Mouse (Mus musculus) stomach, embryonic 16.5 days (tissue): ENCODE results near the gene Ninl. TPM values are rescaled to one million over a fixed set of nuclear protein-coding genes. Genes with fewer than 3 reads are reported as not detected.

Experiments used
- ATAC-seq: fragments of 200-750 bp; cut with Nextera tagmentation; 2 replicates; pipeline ENCODE4 v1.8.0; 2017; ENCODE audit warnings: moderate number of reproducible peaks, moderate TSS enrichment; ENCODE audit not compliant: insufficient read depth, low FRiP score
- H3K27ac ChIP-seq: fragments of 300-500 bp; sonication (generic); 2 replicates; pipeline ENCODE4 v1.5.1; 2014; ENCODE audit warnings: low read length
- H3K27me3 ChIP-seq: fragments of 300-500 bp; sonication (generic); 2 replicates; pipeline ENCODE4 v1.6.1; 2014; ENCODE audit warnings: low read length, control low read depth, mixed read lengths; ENCODE audit not compliant: control insufficient read depth, insufficient read depth
- H3K36me3 ChIP-seq: fragments of 300-500 bp; sonication (generic); 2 replicates; pipeline ENCODE4 v1.6.1; 2014; ENCODE audit warnings: low read length; ENCODE audit not compliant: control insufficient read depth, insufficient read depth
- H3K4me1 ChIP-seq: fragments of 300-500 bp; sonication (generic); 2 replicates; pipeline ENCODE4 v1.6.1; 2014; ENCODE audit warnings: low read length, control low read depth, mixed read lengths; ENCODE audit not compliant: control insufficient read depth, insufficient read depth
- H3K4me2 ChIP-seq: fragments of 300-500 bp; sonication (generic); 2 replicates; pipeline ENCODE4 v1.6.1; 2014; ENCODE audit warnings: low read depth, low read length, mixed read lengths
- H3K4me3 ChIP-seq: fragments of 300-500 bp; sonication (generic); replicated peaks from 2 replicates; pipeline ENCODE4 v1.5.1; 2014; ENCODE audit warnings: mild to moderate bottlenecking, low read length
- H3K9ac ChIP-seq: fragments of 300-500 bp; sonication (generic); 2 replicates; pipeline ENCODE4 v1.6.1; 2014; ENCODE audit warnings: low read length
- H3K9me3 ChIP-seq: fragments of 300-500 bp; sonication (generic); replicated peaks from 2 replicates; pipeline ENCODE4 v1.6.1; 2016; ENCODE audit warnings: low read length, control low read depth; ENCODE audit not compliant: control insufficient read depth
- WGBS: fragments of 180-500 bp; shearing (Covaris S2); extraction: QIAGEN DNeasy Blood & Tissue Kit; methylation state at CpG from one replicate; pipeline ENCODE4 v1.1.7; 2014; 5-methylcytosine and 5-hydroxymethylcytosine counted together
- polyA plus RNA-seq: library from polyadenylated mRNA; unstranded; fragments of >200 nt; fragmentation: Nextera tagmentation; extraction: Ambion mirVana; gene quantifications from 2 replicates; pipeline ENCODE4 v1.2.1, GENCODE M21; 2015

Gene Ninl
- polyA plus RNA-seq, 1 experiment from 2014 or later: 6.2 TPM

DNA sequence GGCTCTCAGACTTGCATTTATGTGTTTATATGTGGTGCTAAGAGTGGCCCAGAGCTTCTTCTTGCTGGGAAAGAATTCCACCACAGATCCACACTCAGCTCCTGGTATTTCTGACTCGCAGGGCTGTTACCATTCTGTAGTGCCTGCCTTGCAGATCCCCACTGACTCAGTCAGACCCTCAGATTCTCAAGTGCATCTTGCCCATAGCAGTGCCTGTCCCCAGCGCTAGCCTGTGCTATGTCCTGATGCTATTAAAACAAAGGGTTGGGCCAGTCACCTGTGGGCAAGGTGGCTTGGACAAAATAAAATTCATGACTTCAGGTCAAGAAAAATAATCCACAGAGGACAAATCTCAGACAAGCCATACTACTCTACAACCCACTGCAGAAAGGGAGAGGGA is 70.0 kb downstream of the Ninl start:
- no peak overlapping the region for H3K4me2 ChIP-seq

DNA sequence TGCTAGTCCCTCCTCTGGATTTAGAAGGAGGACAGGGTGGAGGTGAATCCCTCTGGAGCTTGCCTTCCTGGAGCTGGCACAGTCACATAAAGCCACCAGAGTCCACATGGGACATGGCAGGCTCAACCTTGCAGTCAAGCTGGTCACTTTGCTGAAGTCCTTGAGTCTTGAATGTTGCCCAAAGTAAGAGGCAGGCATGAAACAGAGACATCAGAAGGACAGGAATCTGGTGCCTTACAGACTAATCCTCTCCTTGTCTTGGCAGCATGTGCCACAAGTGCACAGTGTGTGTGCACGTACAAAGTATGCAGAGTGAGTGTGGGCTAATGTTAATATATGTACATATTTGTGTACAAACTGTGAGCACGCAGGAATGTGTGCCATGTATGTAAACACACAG is 71.7 kb downstream of the Ninl start:
- H3K9ac ChIP-seq: no peak overlapping the region
- no peak overlapping the region for H3K27ac ChIP-seq
- H3K27me3 ChIP-seq: no peaks in the 10 kb centered on the region
- H3K4me2 ChIP-seq: no peak overlapping the region
- no peak overlapping the region for H3K4me3 ChIP-seq
- H3K9me3 ChIP-seq: no peaks in the 10 kb centered on the region
- 87% methylated on average over 2 of the region's 2 CpGs for WGBS
- no peaks in the 10 kb centered on the region for H3K36me3 ChIP-seq
- no peak for ATAC-seq
- no peaks in the 10 kb centered on the region for H3K4me1 ChIP-seq

More for the DNA sequence above, 70.0 kb downstream of the Ninl start:
- Histone ChIP-seq H3K27ac (no peak overlapping the region), H3K27me3 (no peaks in the 10 kb centered on the region), H3K36me3 (peaks cover 4% of the 10 kb centered on the region; the same call in 1 of the 2 replicates), H3K4me3 (no peak overlapping the region), H3K9ac (no peak overlapping the region), H3K9me3 (no peaks in the 10 kb centered on the region), H3K4me1 (no peaks in the 10 kb centered on the region)
- no peak for ATAC-seq
- WGBS: 93% methylated on average over 2 of the region's 2 CpGs

DNA sequence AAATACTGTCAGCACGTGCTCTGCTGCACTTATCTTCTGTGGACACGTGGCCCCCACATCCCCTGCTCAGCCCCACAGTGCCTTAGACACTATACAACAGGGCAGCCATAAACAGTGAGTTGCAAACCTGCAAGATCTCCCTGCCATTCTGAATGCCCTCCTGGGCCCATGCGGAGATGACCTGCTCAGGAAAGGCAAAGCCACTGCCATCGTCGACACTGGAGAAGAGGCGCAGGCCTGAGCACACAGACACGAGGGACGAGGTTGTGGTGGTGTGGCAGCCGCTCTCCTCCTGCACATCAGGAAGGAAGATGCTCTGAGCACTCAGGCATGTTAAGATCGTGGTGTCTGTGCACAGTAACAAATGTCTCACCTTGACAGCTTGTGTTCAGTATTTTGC is 73.2 kb downstream of the Ninl start:
- Histone ChIP-seq H3K4me1 (no peaks in the 10 kb centered on the region), H3K36me3 (no peaks in the 10 kb centered on the region), H3K27me3 (no peaks in the 10 kb centered on the region), H3K9me3 (no peaks in the 10 kb centered on the region), H3K4me3 (no peak overlapping the region), H3K4me2 (no peak overlapping the region), H3K9ac (no peak overlapping the region), H3K27ac (no peak overlapping the region)
- 89% methylated on average over 10 of the region's 10 CpGs for WGBS
- no peak for ATAC-seq

DNA sequence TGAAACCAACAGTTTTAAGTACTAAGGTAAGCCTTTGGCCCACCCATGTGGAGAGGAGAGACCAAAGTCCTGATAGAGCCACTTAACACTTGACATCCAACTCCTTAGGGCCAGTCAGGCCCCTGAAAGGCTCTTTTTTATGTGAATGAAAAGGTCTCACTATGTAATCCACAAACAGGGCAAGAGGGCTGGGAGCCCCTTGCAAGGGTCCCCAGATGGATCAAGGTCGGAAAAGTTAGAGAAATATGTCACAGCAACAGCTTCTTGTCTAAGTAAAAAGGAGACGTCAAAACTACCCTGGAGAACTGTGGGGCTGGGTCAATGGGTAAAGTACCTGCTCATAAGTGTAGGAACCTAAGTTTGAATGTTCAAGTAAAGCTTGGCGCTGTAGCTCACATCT is 74.5 kb downstream of the Ninl start:
- no peaks in the 10 kb centered on the region for H3K27me3 ChIP-seq
- H3K4me3 ChIP-seq: no peak overlapping the region
- H3K4me2 ChIP-seq: no peak overlapping the region
- no peak for ATAC-seq
- H3K27ac ChIP-seq: no peak overlapping the region
- no peak overlapping the region for H3K9ac ChIP-seq
- 81% methylated on average over 3 of the region's 3 CpGs for WGBS
- H3K4me1 ChIP-seq: no peaks in the 10 kb centered on the region
- no peaks in the 10 kb centered on the region for H3K9me3 ChIP-seq
- no peaks in the 10 kb centered on the region for H3K36me3 ChIP-seq

DNA sequence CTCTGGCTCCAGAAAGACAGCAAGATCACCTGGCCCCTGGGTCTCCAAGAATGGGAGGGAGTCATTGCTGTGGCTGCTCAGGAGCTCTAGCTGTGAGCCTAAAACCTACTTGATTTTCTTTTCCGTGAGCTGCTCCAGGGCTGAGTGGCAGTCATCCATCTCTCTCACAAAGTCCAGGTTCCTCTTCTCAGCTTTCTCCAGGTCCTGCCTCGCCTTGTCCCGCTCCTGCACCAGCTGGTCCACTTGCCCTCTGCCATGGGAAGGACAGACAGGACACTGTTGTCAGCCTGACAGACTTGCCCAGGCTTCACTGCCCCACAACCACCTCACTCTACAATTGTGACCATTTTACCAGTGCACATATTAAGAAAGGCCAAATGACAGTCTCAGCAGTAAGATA is 75.9 kb downstream of the Ninl start:
- Histone ChIP-seq H3K4me2 (no peak overlapping the region), H3K4me3 (no peak overlapping the region), H3K4me1 (no peaks in the 10 kb centered on the region), H3K27ac (no peak overlapping the region), H3K27me3 (no peaks in the 10 kb centered on the region), H3K36me3 (no peaks in the 10 kb centered on the region), H3K9me3 (no peaks in the 10 kb centered on the region), H3K9ac (no peak overlapping the region)
- no peak for ATAC-seq
- 86% methylated on average over 3 of the region's 3 CpGs for WGBS

DNA sequence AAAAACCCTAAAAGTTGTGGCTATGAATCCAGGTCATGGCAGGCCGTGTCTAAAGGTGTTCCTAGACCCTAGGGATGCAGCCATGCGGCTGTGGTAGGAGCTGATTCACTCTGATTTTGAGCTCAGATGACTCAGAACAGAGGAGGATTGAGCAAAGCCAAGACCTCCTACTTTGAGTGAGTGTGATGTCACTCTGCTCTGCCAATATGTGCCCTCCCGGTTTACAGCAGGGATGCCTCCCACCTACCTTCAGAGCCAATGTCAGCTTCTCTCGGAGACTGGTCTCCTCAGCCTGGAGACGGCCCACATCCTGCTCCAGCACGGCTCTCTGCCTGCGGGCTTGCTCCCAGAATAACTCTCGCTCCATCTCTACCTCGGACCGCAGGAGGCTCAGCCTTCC is 79.7 kb downstream of the Ninl start:
- no peak overlapping the region for H3K4me3 ChIP-seq
- 91% methylated on average over 10 of the region's 10 CpGs for WGBS
- no peaks in the 10 kb centered on the region for H3K9me3 ChIP-seq
- H3K27ac ChIP-seq: no peak overlapping the region
- H3K4me2 ChIP-seq: no peak overlapping the region
- ATAC-seq: no peak
- H3K4me1 ChIP-seq: no peaks in the 10 kb centered on the region
- H3K36me3 ChIP-seq: 0 out of 2 replicates have a peak, but pooled peaks cover 3% of the 10 kb centered on the region
- no peak overlapping the region for H3K9ac ChIP-seq
- H3K27me3 ChIP-seq: no peaks in the 10 kb centered on the region

DNA sequence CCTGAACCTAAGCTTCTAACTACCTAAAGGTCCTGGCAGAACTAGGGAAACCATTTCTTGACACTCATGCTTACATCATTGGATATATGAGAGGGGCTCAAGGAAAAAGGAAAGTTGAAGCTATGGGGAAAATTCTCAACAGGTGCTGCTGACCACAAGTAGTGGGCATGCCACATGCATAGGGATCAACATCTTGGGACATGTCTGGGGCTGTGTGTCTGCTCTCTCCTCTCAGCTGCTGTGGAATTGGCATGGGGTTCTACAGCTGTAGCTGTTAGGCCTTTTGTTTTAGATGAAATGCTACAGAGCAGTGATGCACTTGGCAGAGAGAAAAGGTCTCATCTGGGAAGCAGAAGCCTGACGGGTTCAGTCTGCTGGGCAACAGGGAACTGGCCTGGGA is 83.3 kb downstream of the Ninl start:
- Histone ChIP-seq H3K9ac (no peak overlapping the region), H3K27me3 (no peaks in the 10 kb centered on the region), H3K4me3 (no peak overlapping the region), H3K9me3 (no peaks in the 10 kb centered on the region), H3K4me2 (no peak overlapping the region), H3K36me3 (0 out of 2 replicates have a peak, but pooled peaks cover 3% of the 10 kb centered on the region), H3K27ac (no peak overlapping the region), H3K4me1 (no peaks in the 10 kb centered on the region)
- no peak for ATAC-seq
- 74% methylated on average over 1 of the region's 1 CpGs for WGBS

DNA sequence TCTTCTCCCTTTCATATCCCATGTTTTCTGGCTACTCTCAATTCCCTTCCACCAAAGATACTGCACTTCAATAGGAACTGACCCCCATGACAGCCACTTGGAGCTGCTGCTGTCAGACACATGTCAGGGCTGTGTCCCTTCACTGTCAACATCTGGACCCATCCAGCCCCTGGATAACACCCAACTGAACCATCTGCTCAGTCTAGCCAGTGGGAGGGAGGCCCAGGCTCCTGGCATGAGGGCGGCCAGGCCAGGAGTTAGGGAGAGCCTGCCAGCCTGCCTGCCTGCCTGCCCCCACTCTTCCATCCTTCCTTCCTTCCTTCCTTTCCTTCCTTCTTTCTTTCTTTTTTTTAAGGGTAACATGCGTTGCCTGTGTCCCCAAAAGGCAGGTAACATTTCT is 88.0 kb downstream of the Ninl start:
- Histone ChIP-seq H3K9me3 (no peaks in the 10 kb centered on the region), H3K4me1 (no peaks in the 10 kb centered on the region), H3K4me3 (no peak overlapping the region), H3K4me2 (no peak overlapping the region), H3K27me3 (no peaks in the 10 kb centered on the region), H3K9ac (no peak overlapping the region), H3K27ac (no peak overlapping the region), H3K36me3 (0 out of 2 replicates have a peak, but pooled peaks cover 3% of the 10 kb centered on the region)
- no peak for ATAC-seq
- 86% methylated on average over 2 of the region's 2 CpGs for WGBS

DNA sequence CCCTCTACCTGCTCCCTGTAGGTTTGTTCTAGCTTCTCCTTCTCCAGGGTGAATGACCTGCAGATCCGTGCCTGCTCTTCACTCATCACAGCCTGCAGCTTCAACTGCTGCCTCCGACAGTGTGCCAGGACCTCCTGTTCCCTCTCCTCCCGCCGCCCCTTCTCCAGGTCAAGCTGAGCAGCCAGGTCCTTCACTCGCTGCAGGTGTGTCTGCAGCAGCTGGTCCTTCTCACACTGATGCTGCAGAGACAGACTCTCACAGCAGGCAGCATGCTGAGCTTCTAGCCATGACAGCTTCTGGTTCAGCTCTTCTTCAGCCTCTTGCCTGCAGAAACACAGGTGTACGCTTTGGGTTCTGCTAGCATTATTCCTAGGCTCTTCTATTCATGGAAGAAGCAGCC is 89.1 kb downstream of the Ninl start:
- no peak overlapping the region for H3K9ac ChIP-seq
- WGBS: 87% methylated on average over 6 of the region's 6 CpGs
- no peak overlapping the region for H3K27ac ChIP-seq
- no peaks in the 10 kb centered on the region for H3K9me3 ChIP-seq
- no peak overlapping the region for H3K4me3 ChIP-seq
- no peak overlapping the region for H3K4me2 ChIP-seq
- no peaks in the 10 kb centered on the region for H3K4me1 ChIP-seq
- no peaks in the 10 kb centered on the region for H3K36me3 ChIP-seq
- no peaks in the 10 kb centered on the region for H3K27me3 ChIP-seq
- ATAC-seq: no peak

DNA sequence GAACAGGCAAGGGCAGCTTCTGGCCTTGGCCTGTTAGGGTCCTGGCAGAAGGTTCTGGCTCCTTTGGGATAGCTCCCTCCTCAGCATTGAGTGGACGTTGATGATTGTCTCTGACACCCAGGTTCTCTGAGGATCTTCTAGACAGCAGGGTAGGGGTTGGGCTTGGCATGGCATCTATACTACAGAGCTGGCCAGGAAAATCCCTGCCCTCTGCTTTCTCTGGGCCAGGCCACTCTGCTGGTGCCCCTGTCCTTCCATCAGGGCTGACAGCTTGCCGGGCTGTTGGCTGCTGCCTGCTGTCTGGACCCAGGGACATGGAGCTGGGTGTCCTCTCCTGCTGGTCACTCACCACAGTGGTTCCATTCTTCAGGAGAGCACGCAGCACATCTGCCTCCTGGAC is 89.5 kb downstream of the Ninl start:
- no peaks in the 10 kb centered on the region for H3K9me3 ChIP-seq
- H3K36me3 ChIP-seq: no peaks in the 10 kb centered on the region
- no peak overlapping the region for H3K4me3 ChIP-seq
- H3K27me3 ChIP-seq: no peaks in the 10 kb centered on the region
- no peak for ATAC-seq
- no peak overlapping the region for H3K27ac ChIP-seq
- 93% methylated on average over 3 of the region's 3 CpGs for WGBS
- H3K4me1 ChIP-seq: no peaks in the 10 kb centered on the region
- H3K9ac ChIP-seq: no peak overlapping the region
- H3K4me2 ChIP-seq: no peak overlapping the region
